Mouse (Mus musculus) embryonic facial prominence, embryonic 13.5 days (tissue): Measurements from ENCODE around the gene Ap2a2. TPM values are rescaled to one million over a fixed set of nuclear protein-coding genes. Genes with fewer than 3 reads are reported as not detected.
A peak's percentile ranks its signal among the peaks of the same experiment; 100 is the strongest.
"Not testable (repeated sequence)": the region's sequence is repeated elsewhere in the genome, so short reads cannot be mapped to it uniquely, and the experiment has no call there.

Source experiments
- ATAC-seq: fragments of 200-750 bp; cut with Nextera tagmentation; 2 replicates; pipeline ENCODE4 v1.8.0; 2017; ENCODE audit warnings: low read depth; ENCODE audit not compliant: insufficient number of reproducible peaks, insufficient read depth, low FRiP score, low TSS enrichment
- H3K27ac ChIP-seq: fragments of 300-500 bp; sonication (generic); 2 replicates; pipeline ENCODE4 v1.5.1; 2015; ENCODE audit warnings: moderate library complexity, mild to moderate bottlenecking, inconsistent platforms
- H3K27me3 ChIP-seq: fragments of 300-500 bp; sonication (generic); 2 replicates; pipeline ENCODE4 v1.6.1; 2015; ENCODE audit warnings: mild to moderate bottlenecking, inconsistent platforms
- H3K36me3 ChIP-seq: fragments of 300-500 bp; sonication (generic); 2 replicates; pipeline ENCODE4 v1.6.1; 2015; ENCODE audit warnings: mild to moderate bottlenecking, inconsistent platforms
- H3K4me1 ChIP-seq: fragments of 300-500 bp; sonication (generic); 2 replicates; pipeline ENCODE4 v1.6.1; 2015; ENCODE audit warnings: inconsistent platforms
- H3K4me2 ChIP-seq: fragments of 300-500 bp; sonication (generic); 2 replicates; pipeline ENCODE4 v1.6.1; 2015; ENCODE audit warnings: moderate library complexity, mild to moderate bottlenecking, inconsistent platforms
- H3K4me3 ChIP-seq: fragments of 300-500 bp; sonication (generic); 2 replicates; pipeline ENCODE4 v1.5.1; 2015; ENCODE audit warnings: mild to moderate bottlenecking, inconsistent platforms
- H3K9ac ChIP-seq: fragments of 300-500 bp; sonication (generic); 2 replicates; pipeline ENCODE4 v1.6.1; 2015; ENCODE audit warnings: mild to moderate bottlenecking, inconsistent platforms
- H3K9me3 ChIP-seq: fragments of 300-500 bp; sonication (generic); 2 replicates; pipeline ENCODE4 v1.6.1; 2016; ENCODE audit warnings: inconsistent platforms
- WGBS: fragments of 180-500 bp; shearing (Covaris S2); methylation state at CpG from one replicate; pipeline ENCODE4 v1.1.7; 2015; ENCODE audit warnings: mixed read lengths; 5-methylcytosine and 5-hydroxymethylcytosine counted together
- polyA plus RNA-seq: library from polyadenylated mRNA; unstranded; fragments of >200 nt; fragmentation: Nextera tagmentation; extraction: Ambion mirVana; gene quantifications from 2 replicates; pipeline ENCODE4 v1.2.1, GENCODE M21; 2015

Ap2a2 gene
- polyA plus RNA-seq, 1 experiment from 2014 or later, result 80.1 TPM

DNA sequence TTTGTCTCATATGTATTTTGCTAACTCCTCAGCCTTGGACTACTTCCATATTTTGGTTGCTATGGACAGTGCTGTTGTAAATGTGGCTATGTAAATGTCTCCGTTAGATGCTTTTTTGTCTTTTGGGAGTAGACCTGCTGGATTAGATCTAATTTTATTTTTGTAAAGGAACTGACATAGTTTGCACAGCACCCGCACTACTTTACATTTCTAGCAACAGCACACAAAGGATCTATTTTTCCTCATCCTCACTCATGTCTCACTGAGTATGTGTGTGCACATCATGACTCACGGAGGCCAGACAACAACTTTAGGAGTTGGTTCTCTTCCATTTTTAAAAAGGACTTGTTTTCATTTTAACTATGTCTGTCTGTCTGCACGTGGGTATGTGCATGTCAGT lies 45.7 kb downstream of the Ap2a2 start:
- Histone ChIP-seq H3K4me3 (no peak overlapping the region), H3K9ac (no peak overlapping the region), H3K27ac (no peak overlapping the region), H3K27me3 (no peaks in the 10 kb centered on the region), H3K4me2 (no peak overlapping the region), H3K36me3 (peaks cover 86% of the 10 kb centered on the region), H3K9me3 (no peaks in the 10 kb centered on the region), H3K4me1 (no peaks in the 10 kb centered on the region)
- no peak for ATAC-seq
- WGBS, result 88% methylated on average over 4 of the region's 4 CpGs

DNA sequence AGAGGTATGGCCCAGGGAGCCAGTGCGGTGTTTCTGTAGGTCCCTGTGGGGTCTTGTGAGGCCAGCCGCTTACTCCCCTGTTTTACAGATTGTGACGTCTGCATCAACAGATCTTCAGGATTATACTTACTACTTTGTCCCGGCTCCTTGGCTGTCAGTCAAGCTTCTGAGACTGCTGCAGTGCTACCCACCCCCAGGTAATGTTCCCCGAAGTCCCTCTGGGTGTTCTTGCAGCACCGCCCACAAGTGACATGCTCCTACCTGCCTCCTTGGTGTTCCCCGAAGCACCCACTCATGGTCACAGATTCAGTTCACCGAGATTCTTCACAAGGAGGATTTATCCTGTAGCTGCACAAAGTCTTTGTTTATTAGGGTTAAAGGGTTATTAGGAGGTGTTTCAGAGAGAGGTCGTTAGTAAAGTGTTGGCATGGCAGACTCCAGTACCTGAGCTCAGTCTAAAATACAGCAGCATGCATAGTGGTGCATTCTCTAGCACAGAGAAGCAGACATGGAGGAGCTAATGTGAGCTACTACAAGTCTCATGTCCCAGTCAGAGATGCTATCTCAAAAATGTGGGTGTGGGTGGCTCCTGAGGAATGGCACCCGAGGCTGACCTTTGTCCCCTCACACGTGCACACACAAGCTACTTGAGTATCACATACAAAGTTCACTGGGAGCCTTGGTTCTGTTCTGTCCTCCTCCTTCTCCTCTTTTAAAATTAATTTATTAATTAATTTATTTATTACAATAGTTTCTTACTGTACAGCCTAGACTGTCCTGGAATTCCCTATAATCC lies 47.9 kb downstream of the Ap2a2 start:
- WGBS, result 78% methylated on average over 11 of the region's 11 CpGs
- Histone ChIP-seq H3K36me3 (peaks cover 89% of the 10 kb centered on the region), H3K4me1 (no peaks in the 10 kb centered on the region), H3K27me3 (no peaks in the 10 kb centered on the region), H3K4me2 (no peak overlapping the region), H3K9me3 (no peaks in the 10 kb centered on the region), H3K27ac (no peak overlapping the region), H3K4me3 (no peak overlapping the region), H3K9ac (no peak overlapping the region)
- ATAC-seq, result no peak

DNA sequence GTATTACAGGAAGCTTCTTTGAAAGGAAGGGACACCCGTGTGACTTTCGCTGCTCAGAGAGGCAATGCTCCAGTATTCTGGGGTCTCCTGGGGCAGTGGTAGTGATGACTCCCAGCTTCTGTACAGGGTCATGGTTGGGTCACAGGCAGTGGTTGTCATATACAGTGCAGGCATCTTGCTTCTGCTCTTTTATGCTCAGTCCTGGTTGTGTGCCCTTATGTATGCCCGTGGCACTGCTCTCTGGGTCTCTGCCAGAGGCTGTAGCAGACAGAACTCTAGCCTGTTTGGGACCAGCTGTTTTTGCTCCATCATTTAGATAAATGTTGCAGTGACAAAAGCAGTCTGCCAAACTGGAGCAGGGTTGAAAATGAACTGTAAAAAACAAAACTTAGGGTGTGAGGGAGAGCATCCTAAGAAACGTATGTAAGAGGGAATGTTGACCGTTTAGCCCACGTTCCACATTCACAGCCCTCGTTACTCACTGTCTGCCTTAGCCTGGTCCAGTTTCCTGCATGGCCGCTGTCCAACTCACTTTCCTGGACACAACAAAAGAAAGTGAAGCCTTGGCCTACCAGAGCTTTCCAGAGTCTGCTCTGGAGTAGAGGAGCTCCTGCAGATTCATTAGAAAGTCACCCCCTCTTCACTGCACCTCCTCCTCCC lies 49.9 kb downstream of the Ap2a2 start:
- no peak overlapping the region for H3K27ac ChIP-seq
- no peak for ATAC-seq
- no peaks in the 10 kb centered on the region for H3K27me3 ChIP-seq
- WGBS, result 84% methylated on average over 8 of the region's 8 CpGs
- H3K4me2 ChIP-seq, result no peak overlapping the region
- peaks cover 91% of the 10 kb centered on the region for H3K36me3 ChIP-seq
- no peaks in the 10 kb centered on the region for H3K9me3 ChIP-seq
- no peak overlapping the region for H3K9ac ChIP-seq
- H3K4me1 ChIP-seq, result no peaks in the 10 kb centered on the region
- H3K4me3 ChIP-seq, result no peak overlapping the region

DNA sequence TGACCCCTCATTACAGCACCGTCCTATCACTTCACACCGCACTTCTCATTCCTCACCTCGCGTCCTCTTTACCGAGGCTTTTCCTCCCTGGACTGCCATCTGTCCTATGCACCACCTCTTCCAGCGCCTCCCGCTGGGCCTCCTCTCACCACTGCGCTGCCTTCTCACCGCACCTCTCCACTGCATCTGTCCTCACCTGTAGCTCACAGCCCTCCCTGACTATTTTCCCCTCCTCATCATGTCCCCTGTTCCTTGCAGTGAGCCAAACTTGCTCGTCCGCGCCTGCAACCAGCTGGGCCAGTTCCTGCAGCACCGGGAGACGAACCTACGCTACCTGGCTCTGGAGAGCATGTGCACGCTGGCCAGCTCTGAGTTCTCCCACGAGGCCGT lies 50.4 kb downstream of the Ap2a2 start:
- Histone ChIP-seq H3K27ac (no peak overlapping the region), H3K36me3 (peaks cover 91% of the 10 kb centered on the region), H3K27me3 (no peaks in the 10 kb centered on the region), H3K4me3 (no peak overlapping the region), H3K9ac (no peak overlapping the region), H3K4me2 (no peak overlapping the region), H3K9me3 (no peaks in the 10 kb centered on the region), H3K4me1 (no peaks in the 10 kb centered on the region)
- WGBS, result 93% methylated on average over 18 of the region's 18 CpGs
- ATAC-seq, result no peak

DNA sequence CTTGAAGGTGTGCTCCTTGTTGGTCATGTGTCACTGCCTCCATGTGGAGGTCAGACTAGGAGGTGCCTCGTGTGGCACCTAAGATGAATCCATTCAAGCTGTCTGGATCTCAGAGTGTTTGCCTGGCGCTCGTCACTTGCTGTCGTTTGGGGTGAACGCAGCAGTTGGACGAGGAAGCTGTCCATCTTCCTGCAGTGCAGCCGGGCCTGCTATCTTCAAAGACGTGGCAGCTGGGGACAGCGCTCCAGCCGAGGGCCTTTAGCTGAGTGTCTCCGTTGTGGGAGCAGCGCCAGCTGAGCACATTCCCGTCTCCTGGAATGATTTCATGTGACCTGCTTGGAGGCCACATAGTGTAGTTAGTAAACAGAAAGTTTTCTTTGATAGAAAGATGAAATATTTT lies 50.8 kb downstream of the Ap2a2 start:
- H3K27ac ChIP-seq, result no peak overlapping the region
- WGBS, result 84% methylated on average over 13 of the region's 13 CpGs
- no peak overlapping the region for H3K4me2 ChIP-seq
- no peak overlapping the region for H3K4me3 ChIP-seq
- no peaks in the 10 kb centered on the region for H3K4me1 ChIP-seq
- H3K36me3 ChIP-seq, result peaks cover 92% of the 10 kb centered on the region
- no peaks in the 10 kb centered on the region for H3K9me3 ChIP-seq
- no peak overlapping the region for H3K9ac ChIP-seq
- ATAC-seq, result no peak
- H3K27me3 ChIP-seq, result no peaks in the 10 kb centered on the region

DNA sequence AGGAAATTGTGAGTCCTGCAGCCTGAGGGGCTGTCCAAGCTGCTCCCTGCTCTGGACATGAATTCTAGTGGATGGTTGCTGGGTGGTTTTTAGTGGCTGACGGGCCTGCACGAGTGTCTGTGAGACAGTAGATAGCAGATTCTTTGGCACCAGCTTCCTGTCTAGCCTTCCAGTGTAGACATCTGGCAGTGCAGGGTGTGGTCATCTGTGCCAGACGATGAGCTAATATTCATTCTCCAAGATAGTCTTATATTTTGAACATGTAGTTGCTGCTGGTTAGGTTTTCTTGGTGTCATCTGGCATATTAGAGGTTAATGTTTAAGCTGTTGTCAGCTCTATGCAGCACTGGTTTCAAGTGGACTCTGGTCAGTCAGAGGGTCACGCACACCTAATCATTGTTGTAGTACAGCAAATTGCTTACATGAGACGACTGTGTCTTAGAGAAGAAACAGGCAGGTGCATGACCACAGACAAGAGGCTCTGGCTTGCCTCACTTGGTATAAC lies 52.4 kb downstream of the Ap2a2 start:
- Histone ChIP-seq H3K4me1 (no peaks in the 10 kb centered on the region), H3K9me3 (no peaks in the 10 kb centered on the region), H3K4me2 (no peak overlapping the region), H3K27ac (no peak overlapping the region), H3K9ac (no peak overlapping the region), H3K27me3 (no peaks in the 10 kb centered on the region), H3K36me3 (peaks cover 93% of the 10 kb centered on the region), H3K4me3 (no peak overlapping the region)
- no peak for ATAC-seq
- 87% methylated on average over 5 of the region's 5 CpGs for WGBS

DNA sequence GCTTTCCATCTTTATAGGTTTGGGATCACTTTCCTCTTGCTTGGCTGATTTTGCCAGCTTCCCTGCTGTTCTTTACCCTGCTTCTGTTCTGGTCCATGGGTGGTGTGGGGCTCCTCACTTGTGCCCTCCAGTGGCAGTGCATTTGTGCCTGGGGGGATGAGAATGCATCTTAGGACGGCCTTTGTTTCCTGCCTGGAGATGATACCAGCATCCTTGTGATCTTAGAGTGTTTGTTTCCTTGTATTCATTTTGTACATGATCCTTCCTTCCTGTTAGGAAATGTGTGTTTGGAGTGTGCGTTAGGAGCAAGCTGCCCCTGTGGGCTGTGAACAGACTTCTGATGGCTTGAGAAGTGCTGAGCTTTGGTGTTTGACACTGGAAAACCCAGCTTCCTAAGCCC lies 62.2 kb downstream of the Ap2a2 start:
- Histone ChIP-seq H3K36me3 (peaks cover 89% of the 10 kb centered on the region), H3K27me3 (no peaks in the 10 kb centered on the region), H3K4me3 (no peak overlapping the region), H3K9ac (no peak overlapping the region), H3K27ac (no peak overlapping the region), H3K4me2 (no peak overlapping the region), H3K9me3 (no peaks in the 10 kb centered on the region), H3K4me1 (no peaks in the 10 kb centered on the region)
- ATAC-seq, result no peak
- whole genome bisulfite sequencing, result 68% methylated on average over 2 of the region's 2 CpGs

DNA sequence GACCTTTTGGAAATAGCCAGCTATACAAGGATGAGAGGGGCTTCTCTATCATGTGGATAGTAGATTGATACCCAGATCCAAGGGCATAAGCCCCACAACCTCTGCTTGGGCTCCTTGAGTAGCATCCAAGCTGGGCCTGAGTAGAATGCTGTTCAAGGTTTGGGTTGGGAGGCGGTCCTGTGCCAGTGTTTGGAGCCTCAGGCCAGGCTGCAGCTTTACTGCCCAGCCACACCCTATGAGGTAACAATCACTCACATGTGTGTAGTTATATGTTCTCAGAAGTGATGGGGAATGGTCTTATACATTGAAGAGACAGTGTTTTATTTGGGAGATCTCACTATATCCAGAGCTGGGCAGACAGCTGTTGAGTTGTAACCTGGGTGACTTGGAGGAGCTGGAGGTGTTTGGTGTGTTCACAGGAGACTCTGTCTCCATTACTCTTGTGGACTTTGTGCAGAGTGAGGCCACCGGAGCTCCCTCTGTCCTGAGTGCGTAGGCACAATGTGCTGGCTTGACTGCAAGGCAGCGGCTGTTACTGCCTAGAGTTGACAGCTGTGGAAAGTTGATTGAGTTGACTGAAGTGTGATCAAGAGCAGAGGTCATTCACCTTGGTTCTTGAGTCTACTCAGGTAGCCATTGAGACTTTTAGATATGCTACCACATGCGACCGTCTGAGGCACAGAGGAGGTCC lies 63.3 kb downstream of the Ap2a2 start:
- no peaks in the 10 kb centered on the region for H3K9me3 ChIP-seq
- no peaks in the 10 kb centered on the region for H3K4me1 ChIP-seq
- no peak overlapping the region for H3K4me3 ChIP-seq
- no peak for ATAC-seq
- no peaks in the 10 kb centered on the region for H3K27me3 ChIP-seq
- 93% methylated on average over 6 of the region's 6 CpGs for WGBS
- no peak overlapping the region for H3K27ac ChIP-seq
- no peak overlapping the region for H3K4me2 ChIP-seq
- peaks cover 90% of the 10 kb centered on the region for H3K36me3 ChIP-seq
- no peak overlapping the region for H3K9ac ChIP-seq

DNA sequence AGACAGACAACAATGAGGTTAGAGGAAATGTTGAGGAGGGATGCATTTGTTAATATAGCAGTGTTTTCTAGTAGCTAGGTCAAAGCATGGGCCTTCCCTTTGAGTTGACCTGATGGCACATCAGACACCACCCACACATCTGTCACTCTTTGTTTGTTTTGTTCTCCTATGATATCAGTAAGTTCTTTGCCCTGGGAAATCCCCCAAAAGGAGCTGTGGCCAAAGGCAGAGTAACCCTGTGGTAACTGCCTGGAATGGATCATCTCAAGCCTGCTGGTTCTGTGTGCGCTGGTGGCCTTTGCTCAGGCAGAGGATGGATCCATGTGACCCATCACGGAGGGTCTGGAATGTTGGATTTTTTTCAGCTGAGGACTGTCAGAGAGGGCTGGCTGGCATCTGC lies 66.0 kb downstream of the Ap2a2 start:
- ATAC-seq, result no peak
- no peak overlapping the region for H3K4me3 ChIP-seq
- 93% methylated on average over 2 of the region's 2 CpGs for WGBS
- no peaks in the 10 kb centered on the region for H3K27me3 ChIP-seq
- H3K9ac ChIP-seq, result no peak overlapping the region
- no peaks in the 10 kb centered on the region for H3K9me3 ChIP-seq
- no peak overlapping the region for H3K27ac ChIP-seq
- no peak overlapping the region for H3K4me2 ChIP-seq
- peaks cover 91% of the 10 kb centered on the region for H3K36me3 ChIP-seq
- H3K4me1 ChIP-seq, result no peaks in the 10 kb centered on the region

DNA sequence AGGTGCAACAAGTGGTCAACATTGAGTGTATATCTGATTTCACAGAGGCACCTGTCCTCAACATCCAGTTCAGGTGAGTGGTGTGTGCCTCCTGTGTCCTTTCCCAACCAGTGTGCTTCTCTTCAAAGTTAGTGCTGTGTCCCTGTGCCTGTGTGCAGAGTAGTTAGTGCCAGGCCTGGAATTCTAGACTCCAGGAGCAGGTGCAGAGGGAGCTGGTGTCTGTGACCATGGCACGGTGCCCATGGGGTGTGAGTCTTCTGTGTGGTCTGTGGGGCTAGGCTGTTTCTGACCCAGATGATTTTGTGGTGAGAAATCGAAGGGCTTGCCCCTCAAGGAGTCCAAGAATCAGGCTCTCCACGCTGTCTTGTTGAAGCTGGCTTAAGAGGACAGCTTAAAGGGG lies 67.3 kb downstream of the Ap2a2 start:
- ATAC-seq, result no peak
- 92% methylated on average over 3 of the region's 3 CpGs for WGBS

DNA sequence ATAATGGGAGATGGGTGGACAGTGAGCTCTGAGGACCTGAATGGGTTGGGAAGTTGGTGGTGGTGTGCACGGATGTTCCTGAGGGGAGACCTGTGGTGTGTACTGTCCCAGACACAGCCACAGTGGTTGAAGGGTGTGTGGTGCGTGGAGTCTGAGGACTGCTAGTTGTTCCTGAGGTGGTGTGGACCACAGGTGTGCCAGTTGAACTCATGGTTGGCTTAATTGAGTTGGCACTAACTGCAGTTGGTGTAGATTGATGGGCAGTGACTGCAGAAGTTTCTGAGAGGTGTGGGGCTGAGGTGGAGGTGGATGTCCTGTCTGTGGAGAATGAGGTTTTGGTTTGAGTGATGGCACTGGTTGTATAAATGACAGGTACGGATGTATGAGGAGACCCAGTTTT lies 76.1 kb downstream of the Ap2a2 start:
- 94% methylated on average over 2 of the region's 3 CpGs for WGBS
- not testable (repeated sequence) for H3K4me1 ChIP-seq, H3K4me2 ChIP-seq

More for the DNA sequence above, 67.3 kb downstream of the Ap2a2 start:
- H3K27me3 ChIP-seq, result no peaks in the 10 kb centered on the region
- H3K27ac ChIP-seq, result no peak overlapping the region
- H3K4me2 ChIP-seq, result no peak overlapping the region
- H3K9ac ChIP-seq, result no peak overlapping the region
- H3K4me3 ChIP-seq, result no peak overlapping the region
- peaks cover 91% of the 10 kb centered on the region for H3K36me3 ChIP-seq
- H3K4me1 ChIP-seq, result no peaks in the 10 kb centered on the region
- no peaks in the 10 kb centered on the region for H3K9me3 ChIP-seq

More for the DNA sequence above, 76.1 kb downstream of the Ap2a2 start:
- H3K27me3 ChIP-seq, H3K9ac ChIP-seq, H3K9me3 ChIP-seq, H3K27ac ChIP-seq, H3K4me3 ChIP-seq: not testable (repeated sequence)
- peak; percentile 56 for ATAC-seq
- H3K36me3 ChIP-seq, result peaks cover 22% of the 10 kb centered on the region
